Mouse (Mus musculus): ENCODE results near the gene Psmb5. TPM values are rescaled to one million over a fixed set of nuclear protein-coding genes. Genes with fewer than 3 reads are reported as not detected.

Psmb5 gene
- polyA plus RNA-seq, 1 experiment from 2014 or later = 387 TPM

GRCm38 (mm10) chr14:54650621-54651454 lies 33.0 kb upstream of the Psmb5 start:
- Histone ChIP-seq H3K27ac (no peak overlapping the region), H3K9me3 (replicated peaks; ENCODE audit: low read length) (no peaks in the 10 kb centered on the region), H3K27me3 (ENCODE audit: insufficient read depth, low read length) (no peaks in the 10 kb centered on the region), H3K9ac (ENCODE audit: low read depth, low read length) (no peak overlapping the region), H3K4me2 (ENCODE audit: low read length) (no peak overlapping the region), H3K36me3 (ENCODE audit: insufficient read depth, low read length) (peaks cover 42% of the 10 kb centered on the region), H3K4me3 (replicated peaks; ENCODE audit: low read depth, low read length) (no peak overlapping the region), H3K4me1 (replicated peaks; ENCODE audit: insufficient read depth, low read length) (peaks cover 6% of the 10 kb centered on the region; the same call in 1 of the 2 replicates)
- ATAC-seq (replicated peaks; ENCODE audit: low FRiP score, low read depth) (peak; percentile 49), DNase-seq (ENCODE audit: low spot score) (peak; percentile 97)
- TF ChIP-seq CTCF (IDR thresholded peaks at IDR 0.05; ENCODE audit: low read depth) = peak; percentile 99
- 56% methylated on average over 23 of the region's 23 CpGs for WGBS

GRCm38 (mm10) chr14:54647900-54648299 lies 30.1 kb upstream of the Psmb5 start:
- Histone ChIP-seq H3K9ac (ENCODE audit: low read depth, low read length) (no peak overlapping the region), H3K9me3 (replicated peaks; ENCODE audit: low read length) (no peaks in the 10 kb centered on the region), H3K27ac (no peak overlapping the region), H3K4me2 (ENCODE audit: low read length) (no peak overlapping the region), H3K27me3 (ENCODE audit: insufficient read depth, low read length) (no peaks in the 10 kb centered on the region), H3K4me1 (replicated peaks; ENCODE audit: insufficient read depth, low read length) (peaks cover 5% of the 10 kb centered on the region; the same call in 1 of the 2 replicates), H3K36me3 (ENCODE audit: insufficient read depth, low read length) (peaks cover 64% of the 10 kb centered on the region), H3K4me3 (replicated peaks; ENCODE audit: low read depth, low read length) (no peak overlapping the region)
- TF ChIP-seq CTCF (IDR thresholded peaks at IDR 0.05; ENCODE audit: low read depth) = no peak
- WGBS = 74% methylated on average over 4 of the region's 4 CpGs
- ATAC-seq (replicated peaks; ENCODE audit: low FRiP score, low read depth) (no peak), DNase-seq (ENCODE audit: low spot score) (no peak)

- no peak overlapping the region for H3K27ac ChIP-seq
- ATAC-seq (replicated peaks; ENCODE audit: low FRiP score, low read depth) = no peak
- H3K9me3 ChIP-seq (replicated peaks; ENCODE audit: low read length) = no peaks in the 10 kb centered on the region
- H3K4me2 ChIP-seq (ENCODE audit: low read length) = no peak overlapping the region
- no peak overlapping the region for H3K9ac ChIP-seq (ENCODE audit: low read depth, low read length)
- H3K27me3 ChIP-seq (ENCODE audit: insufficient read depth, low read length) = no peaks in the 10 kb centered on the region
- TF ChIP-seq CTCF (IDR thresholded peaks at IDR 0.05; ENCODE audit: low read depth) = peak; percentile 64
- no peak for DNase-seq (ENCODE audit: low spot score)
- 93% methylated on average over 8 of the region's 8 CpGs for WGBS
- peaks cover 72% of the 10 kb centered on the region for H3K36me3 ChIP-seq (ENCODE audit: insufficient read depth, low read length)
- H3K4me1 ChIP-seq (replicated peaks; ENCODE audit: insufficient read depth, low read length) = no peaks in the 10 kb centered on the region
- H3K4me3 ChIP-seq (replicated peaks; ENCODE audit: low read depth, low read length) = no peak overlapping the region
These were observed 29.2 kb upstream of the Psmb5 start for GRCm38 (mm10) chr14:54646898-54647636.

- Histone ChIP-seq H3K4me2 (ENCODE audit: low read length) (no peak overlapping the region), H3K9ac (ENCODE audit: low read depth, low read length) (no peak overlapping the region), H3K4me3 (replicated peaks; ENCODE audit: low read depth, low read length) (no peak overlapping the region), H3K4me1 (replicated peaks; ENCODE audit: insufficient read depth, low read length) (no peaks in the 10 kb centered on the region), H3K36me3 (ENCODE audit: insufficient read depth, low read length) (peaks cover 72% of the 10 kb centered on the region), H3K27ac (no peak overlapping the region), H3K9me3 (replicated peaks; ENCODE audit: low read length) (no peaks in the 10 kb centered on the region), H3K27me3 (ENCODE audit: insufficient read depth, low read length) (no peaks in the 10 kb centered on the region)
- no peak for DNase-seq (ENCODE audit: low spot score)
- TF ChIP-seq CTCF (IDR thresholded peaks at IDR 0.05; ENCODE audit: low read depth) = no peak
- WGBS = 92% methylated on average over 17 of the region's 17 CpGs
- ATAC-seq (replicated peaks; ENCODE audit: low FRiP score, low read depth) = no peak
These were observed 28.6 kb upstream of the Psmb5 start for GRCm38 (mm10) chr14:54646455-54646854.

- peaks cover 59% of the 10 kb centered on the region for H3K36me3 ChIP-seq (ENCODE audit: insufficient read depth, low read length)
- H3K9me3 ChIP-seq (replicated peaks; ENCODE audit: low read length) = no peaks in the 10 kb centered on the region
- H3K27me3 ChIP-seq (ENCODE audit: insufficient read depth, low read length) = no peaks in the 10 kb centered on the region
- 85% methylated on average over 9 of the region's 9 CpGs for WGBS
- no peak overlapping the region for H3K4me2 ChIP-seq (ENCODE audit: low read length)
- no peak for ATAC-seq (replicated peaks; ENCODE audit: low FRiP score, low read depth)
- no peaks in the 10 kb centered on the region; the same call in 1 of the 2 replicates for H3K4me1 ChIP-seq (replicated peaks; ENCODE audit: insufficient read depth, low read length)
- H3K4me3 ChIP-seq (replicated peaks; ENCODE audit: low read depth, low read length) = no peak overlapping the region
- DNase-seq (ENCODE audit: low spot score) = no peak
- H3K9ac ChIP-seq (ENCODE audit: low read depth, low read length) = no peak overlapping the region
- no peak for TF ChIP-seq CTCF (IDR thresholded peaks at IDR 0.05; ENCODE audit: low read depth)
- H3K27ac ChIP-seq = no peak overlapping the region
These were observed 26.5 kb upstream of the Psmb5 start for GRCm38 (mm10) chr14:54644294-54644693.

GRCm38 (mm10) chr14:54643011-54643410 lies 25.2 kb upstream of the Psmb5 start:
- DNase-seq (ENCODE audit: low spot score) (no peak), ATAC-seq (replicated peaks; ENCODE audit: low FRiP score, low read depth) (no peak)
- H3K4me1 ChIP-seq (replicated peaks; ENCODE audit: insufficient read depth, low read length) = no peaks in the 10 kb centered on the region; the same call in 1 of the 2 replicates
- H3K9me3 ChIP-seq (replicated peaks; ENCODE audit: low read length) = no peaks in the 10 kb centered on the region
- H3K27ac ChIP-seq = no peak overlapping the region
- no peaks in the 10 kb centered on the region for H3K27me3 ChIP-seq (ENCODE audit: insufficient read depth, low read length)
- no peak overlapping the region for H3K4me3 ChIP-seq (replicated peaks; ENCODE audit: low read depth, low read length)
- no peak for TF ChIP-seq CTCF (IDR thresholded peaks at IDR 0.05; ENCODE audit: low read depth)
- peaks cover 49% of the 10 kb centered on the region for H3K36me3 ChIP-seq (ENCODE audit: insufficient read depth, low read length)
- WGBS = 83% methylated on average over 2 of the region's 2 CpGs
- no peak overlapping the region for H3K4me2 ChIP-seq (ENCODE audit: low read length)
- no peak overlapping the region for H3K9ac ChIP-seq (ENCODE audit: low read depth, low read length)
